Mouse (Mus musculus) stomach, embryonic 16.5 days (tissue): ENCODE data around the gene Mpp6. TPM values are rescaled to one million over a fixed set of nuclear protein-coding genes. Genes with fewer than 3 reads are reported as not detected.

Experiments
- ATAC-seq: fragments of 200-750 bp; cut with Nextera tagmentation; 2 replicates; pipeline ENCODE4 v1.8.0; 2017; ENCODE audit warnings: moderate number of reproducible peaks, moderate TSS enrichment; ENCODE audit not compliant: insufficient read depth, low FRiP score
- H3K27ac ChIP-seq: fragments of 300-500 bp; sonication (generic); 2 replicates; pipeline ENCODE4 v1.5.1; 2014; ENCODE audit warnings: low read length
- H3K27me3 ChIP-seq: fragments of 300-500 bp; sonication (generic); 2 replicates; pipeline ENCODE4 v1.6.1; 2014; ENCODE audit warnings: low read length, control low read depth, mixed read lengths; ENCODE audit not compliant: control insufficient read depth, insufficient read depth
- H3K36me3 ChIP-seq: fragments of 300-500 bp; sonication (generic); 2 replicates; pipeline ENCODE4 v1.6.1; 2014; ENCODE audit warnings: low read length; ENCODE audit not compliant: control insufficient read depth, insufficient read depth
- H3K4me1 ChIP-seq: fragments of 300-500 bp; sonication (generic); 2 replicates; pipeline ENCODE4 v1.6.1; 2014; ENCODE audit warnings: low read length, control low read depth, mixed read lengths; ENCODE audit not compliant: control insufficient read depth, insufficient read depth
- H3K4me2 ChIP-seq: fragments of 300-500 bp; sonication (generic); 2 replicates; pipeline ENCODE4 v1.6.1; 2014; ENCODE audit warnings: low read depth, low read length, mixed read lengths
- H3K4me3 ChIP-seq: fragments of 300-500 bp; sonication (generic); replicated peaks from 2 replicates; pipeline ENCODE4 v1.5.1; 2014; ENCODE audit warnings: mild to moderate bottlenecking, low read length
- H3K9ac ChIP-seq: fragments of 300-500 bp; sonication (generic); 2 replicates; pipeline ENCODE4 v1.6.1; 2014; ENCODE audit warnings: low read length
- H3K9me3 ChIP-seq: fragments of 300-500 bp; sonication (generic); replicated peaks from 2 replicates; pipeline ENCODE4 v1.6.1; 2016; ENCODE audit warnings: low read length, control low read depth; ENCODE audit not compliant: control insufficient read depth
- WGBS: fragments of 180-500 bp; shearing (Covaris S2); extraction: QIAGEN DNeasy Blood & Tissue Kit; methylation state at CpG from one replicate; pipeline ENCODE4 v1.1.7; 2014; 5-methylcytosine and 5-hydroxymethylcytosine counted together
- polyA plus RNA-seq: library from polyadenylated mRNA; unstranded; fragments of >200 nt; fragmentation: Nextera tagmentation; extraction: Ambion mirVana; gene quantifications from 2 replicates; pipeline ENCODE4 v1.2.1, GENCODE M21; 2015

Gene Mpp6
- polyA plus RNA-seq, 1 experiment from 2014 or later, result 40.6 TPM

DNA sequence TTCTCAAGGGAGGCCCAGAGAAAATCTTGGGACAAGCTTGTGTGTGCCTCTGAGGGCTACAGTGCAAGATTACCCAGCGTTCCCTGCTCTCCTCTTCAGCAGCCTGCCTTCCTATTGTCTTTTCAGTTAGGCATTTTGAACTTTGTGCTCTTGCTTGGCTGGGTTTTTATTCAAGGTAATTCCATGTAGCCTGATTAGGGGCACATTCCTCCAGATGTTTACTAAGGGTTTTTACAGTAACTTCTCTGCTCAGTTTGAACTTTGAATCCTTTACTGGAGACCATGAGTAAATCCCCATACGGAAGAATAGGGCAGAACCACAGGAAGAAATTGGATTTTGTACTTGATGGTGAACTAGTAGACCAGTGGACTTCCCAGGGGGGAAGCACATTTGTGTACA, 16.3 kb downstream of the Mpp6 start:
- Histone ChIP-seq H3K27ac (no peak overlapping the region), H3K36me3 (no peaks in the 10 kb centered on the region), H3K4me1 (no peaks in the 10 kb centered on the region), H3K27me3 (no peaks in the 10 kb centered on the region), H3K9ac (no peak overlapping the region), H3K4me2 (no peak overlapping the region), H3K9me3 (no peaks in the 10 kb centered on the region), H3K4me3 (no peak overlapping the region)
- ATAC-seq, result no peak
- WGBS, result 76% methylated on average over 2 of the region's 2 CpGs

DNA sequence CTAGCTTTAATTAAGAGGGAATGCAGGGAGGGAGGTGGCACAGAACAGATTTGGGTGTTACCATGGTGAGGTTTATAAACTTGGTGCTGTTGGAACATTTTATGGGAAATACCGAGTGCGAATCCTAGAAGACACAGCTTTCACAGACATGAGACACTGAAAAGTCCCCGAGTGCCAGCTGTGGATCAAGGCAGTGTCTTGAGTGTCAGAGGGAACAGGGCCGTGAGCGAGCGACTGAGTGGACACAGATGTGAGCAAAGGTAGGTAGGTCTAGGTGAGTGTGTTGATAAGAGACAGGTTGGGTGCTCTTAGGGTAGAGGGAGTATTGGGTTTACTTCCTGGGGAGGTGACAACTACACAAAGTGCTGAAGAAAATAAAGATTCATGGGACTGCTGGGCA, 17.5 kb downstream of the Mpp6 start:
- H3K4me1 ChIP-seq, result no peaks in the 10 kb centered on the region
- H3K9ac ChIP-seq, result no peak overlapping the region
- no peaks in the 10 kb centered on the region for H3K27me3 ChIP-seq
- ATAC-seq, result no peak
- no peaks in the 10 kb centered on the region for H3K9me3 ChIP-seq
- H3K4me2 ChIP-seq, result no peak overlapping the region
- no peak overlapping the region for H3K27ac ChIP-seq
- 94% methylated on average over 6 of the region's 6 CpGs for WGBS
- H3K36me3 ChIP-seq, result no peaks in the 10 kb centered on the region
- H3K4me3 ChIP-seq, result no peak overlapping the region

DNA sequence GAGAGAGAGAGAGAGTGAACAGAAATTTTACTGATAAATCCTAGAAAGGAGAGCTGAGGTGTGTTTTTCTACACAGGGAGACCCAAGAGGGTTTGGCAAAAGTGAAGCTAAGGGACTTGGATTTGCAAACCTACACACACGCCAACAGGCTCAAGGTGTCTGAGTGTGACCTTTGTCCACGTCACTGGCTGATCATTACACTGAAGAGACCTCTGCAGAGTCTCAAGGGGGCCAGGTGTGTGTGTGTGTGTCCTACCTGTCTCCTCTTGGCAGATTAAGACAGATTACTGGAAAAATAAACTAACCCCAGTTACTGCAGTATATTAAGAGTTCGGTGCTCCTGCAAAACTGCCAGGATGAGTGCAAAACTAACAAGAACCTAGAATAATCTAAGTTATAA, 27.6 kb downstream of the Mpp6 start:
- 61% methylated on average over 3 of the region's 3 CpGs for WGBS
- Histone ChIP-seq H3K4me1 (no peaks in the 10 kb centered on the region), H3K9me3 (no peaks in the 10 kb centered on the region), H3K27ac (no peak overlapping the region), H3K27me3 (no peaks in the 10 kb centered on the region), H3K9ac (no peak overlapping the region), H3K36me3 (no peaks in the 10 kb centered on the region), H3K4me3 (no peak overlapping the region), H3K4me2 (no peak overlapping the region)
- ATAC-seq, result no peak

DNA sequence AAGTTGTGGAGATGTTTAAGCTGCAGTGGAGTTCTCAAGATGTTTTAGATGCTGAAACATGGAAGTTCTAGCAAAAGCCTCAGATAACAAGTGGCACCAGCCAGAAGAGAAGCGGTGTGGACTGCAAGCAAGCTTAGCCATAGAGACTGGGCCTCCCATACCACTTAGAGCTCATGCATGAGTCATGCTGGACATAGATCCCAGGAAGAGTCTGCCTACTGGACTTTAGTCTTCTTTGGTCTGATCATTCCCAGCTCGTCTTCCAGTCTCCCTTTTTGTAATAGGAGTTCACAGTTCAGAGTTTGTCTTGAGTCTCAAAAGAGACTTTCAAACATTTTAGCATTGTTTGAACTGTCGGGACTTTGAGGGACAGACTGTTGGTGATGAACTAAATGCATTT, 29.5 kb downstream of the Mpp6 start:
- no peak overlapping the region for H3K4me2 ChIP-seq
- no peak for ATAC-seq
- H3K27ac ChIP-seq, result no peak overlapping the region
- H3K4me3 ChIP-seq, result no peak overlapping the region
- no peak overlapping the region for H3K9ac ChIP-seq
- H3K9me3 ChIP-seq, result no peaks in the 10 kb centered on the region
- H3K27me3 ChIP-seq, result no peaks in the 10 kb centered on the region
- H3K4me1 ChIP-seq, result no peaks in the 10 kb centered on the region
- H3K36me3 ChIP-seq, result no peaks in the 10 kb centered on the region
- WGBS, result 74% methylated on average over 3 of the region's 3 CpGs

DNA sequence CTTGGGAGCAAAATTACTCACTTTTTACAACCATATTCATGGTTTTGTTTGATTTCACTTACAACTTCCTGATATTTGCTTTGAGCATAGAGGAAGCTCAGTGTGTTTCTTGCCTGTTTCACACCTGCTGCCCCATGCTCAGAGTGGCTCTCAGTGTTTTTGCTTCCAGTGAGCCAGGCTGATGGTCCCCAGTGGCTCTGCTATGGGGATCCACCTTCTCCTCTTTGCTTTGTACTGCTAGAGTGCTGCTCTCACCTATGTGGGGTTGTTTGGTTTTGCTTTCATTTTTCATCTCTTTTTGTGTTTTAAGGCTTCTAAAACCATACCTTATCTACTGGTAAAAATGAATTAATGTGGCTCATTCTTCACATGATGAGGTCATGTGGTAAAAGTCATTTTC, 36.1 kb downstream of the Mpp6 start:
- no peak overlapping the region for H3K9ac ChIP-seq
- no peak overlapping the region for H3K27ac ChIP-seq
- H3K4me3 ChIP-seq, result no peak overlapping the region
- no peaks in the 10 kb centered on the region for H3K27me3 ChIP-seq
- no peak overlapping the region for H3K4me2 ChIP-seq
- no peaks in the 10 kb centered on the region for H3K4me1 ChIP-seq
- H3K9me3 ChIP-seq, result no peaks in the 10 kb centered on the region
- no peak for ATAC-seq
- no peaks in the 10 kb centered on the region for H3K36me3 ChIP-seq

DNA sequence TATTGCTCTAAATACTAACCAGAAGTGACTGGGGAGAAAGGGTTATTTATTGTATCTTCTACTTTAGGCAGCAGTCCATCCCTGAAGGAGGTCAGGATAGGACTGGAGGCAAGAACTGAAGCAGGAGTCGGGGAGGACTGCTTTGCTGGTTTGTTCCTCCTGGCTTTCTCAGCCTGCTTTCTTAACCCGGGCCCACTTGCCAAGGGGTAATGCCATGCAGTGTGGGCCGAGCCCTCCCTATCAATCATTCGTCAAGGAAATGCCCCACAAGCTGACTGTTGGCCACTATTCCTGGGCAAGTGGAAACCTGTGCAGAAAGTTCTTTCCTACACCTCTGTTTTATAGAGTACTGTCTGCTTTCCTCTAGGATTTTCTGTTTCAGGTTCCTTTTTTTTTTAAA, 39.3 kb downstream of the Mpp6 start:
- 83% methylated on average over 4 of the region's 4 CpGs for WGBS

DNA sequence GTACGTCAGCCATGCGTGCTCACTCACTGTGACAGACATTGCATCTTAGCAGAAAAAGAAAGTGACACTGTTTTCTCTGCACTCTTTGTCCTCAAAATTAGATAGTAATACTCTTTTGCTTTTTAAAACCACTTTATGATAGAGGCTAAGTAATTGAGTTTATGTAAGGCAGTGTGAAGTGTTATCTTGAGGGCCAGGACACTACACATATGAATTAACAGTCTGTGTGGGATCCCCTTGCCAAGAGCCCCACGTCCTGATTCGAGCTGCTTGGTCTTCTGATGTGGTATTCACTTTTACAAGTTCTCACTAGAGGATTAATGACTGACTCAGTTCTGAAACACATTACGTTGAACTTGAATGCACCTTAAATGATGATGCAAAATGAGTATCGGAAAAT, 49.8 kb downstream of the Mpp6 start:
- Histone ChIP-seq H3K27ac (no peak overlapping the region), H3K36me3 (0 out of 2 replicates have a peak, but pooled peaks cover 3% of the 10 kb centered on the region), H3K4me1 (no peaks in the 10 kb centered on the region), H3K4me3 (no peak overlapping the region), H3K9me3 (no peaks in the 10 kb centered on the region), H3K9ac (no peak overlapping the region), H3K4me2 (no peak overlapping the region), H3K27me3 (no peaks in the 10 kb centered on the region)
- ATAC-seq, result no peak
- WGBS, result 89% methylated on average over 6 of the region's 6 CpGs

More for the DNA sequence above, 39.3 kb downstream of the Mpp6 start:
- Histone ChIP-seq H3K4me2 (no peak overlapping the region), H3K27ac (no peak overlapping the region), H3K27me3 (no peaks in the 10 kb centered on the region), H3K4me1 (no peaks in the 10 kb centered on the region), H3K4me3 (no peak overlapping the region), H3K9me3 (no peaks in the 10 kb centered on the region), H3K36me3 (no peaks in the 10 kb centered on the region), H3K9ac (no peak overlapping the region)
- no peak for ATAC-seq

DNA sequence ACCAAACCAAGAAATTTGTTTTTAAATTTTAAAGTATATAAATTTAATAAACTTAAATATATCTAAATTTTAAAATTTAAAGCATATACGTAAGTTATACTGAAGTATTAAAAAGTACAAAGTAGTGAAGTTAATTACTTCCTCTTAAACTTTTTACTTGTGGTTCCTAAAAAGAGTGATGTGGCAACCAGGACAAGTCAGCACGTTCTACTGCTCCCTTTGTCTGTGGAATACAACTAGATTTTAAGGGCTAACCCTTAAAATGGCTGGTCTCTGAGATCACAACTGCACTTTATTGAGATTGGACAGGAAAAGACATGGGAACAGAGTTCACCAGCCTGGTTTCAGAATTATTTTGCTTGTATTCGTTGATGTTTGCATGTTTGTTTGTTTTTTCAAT, 53.0 kb downstream of the Mpp6 start:
- no peaks in the 10 kb centered on the region for H3K4me1 ChIP-seq
- H3K9me3 ChIP-seq, result no peaks in the 10 kb centered on the region
- H3K9ac ChIP-seq, result no peak overlapping the region
- 81% methylated on average over 3 of the region's 3 CpGs for WGBS
- H3K27ac ChIP-seq, result no peak overlapping the region
- ATAC-seq, result no peak
- H3K4me3 ChIP-seq, result no peak overlapping the region
- 0 out of 2 replicates have a peak, but pooled peaks cover 3% of the 10 kb centered on the region for H3K36me3 ChIP-seq
- no peak overlapping the region for H3K4me2 ChIP-seq
- no peaks in the 10 kb centered on the region for H3K27me3 ChIP-seq

DNA sequence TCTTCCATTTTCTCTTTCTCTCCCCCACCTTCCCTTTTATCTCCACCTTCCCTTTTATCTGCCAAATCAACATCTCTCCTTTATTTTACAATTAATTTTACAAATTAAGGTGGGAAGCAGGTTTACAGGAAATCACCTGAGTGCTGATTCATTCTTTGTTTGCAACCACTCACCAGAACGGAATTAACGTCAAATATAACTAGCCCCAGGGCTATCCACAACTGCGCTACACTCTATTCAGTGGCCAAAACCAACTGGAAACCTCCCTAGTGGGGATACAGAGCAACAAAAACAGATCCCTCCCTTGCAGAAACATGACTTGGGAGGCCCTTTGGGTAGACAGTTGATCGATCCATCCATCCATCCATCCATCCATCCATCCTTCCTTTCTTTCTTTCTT, 58.8 kb downstream of the Mpp6 start:
- ATAC-seq, result no peak
- Histone ChIP-seq H3K4me2 (no peak overlapping the region), H3K4me3 (no peak overlapping the region), H3K4me1 (no peaks in the 10 kb centered on the region), H3K27me3 (no peaks in the 10 kb centered on the region), H3K27ac (no peak overlapping the region), H3K9ac (no peak overlapping the region), H3K36me3 (no peaks in the 10 kb centered on the region), H3K9me3 (no peaks in the 10 kb centered on the region)
- WGBS, result 94% methylated on average over 4 of the region's 4 CpGs

DNA sequence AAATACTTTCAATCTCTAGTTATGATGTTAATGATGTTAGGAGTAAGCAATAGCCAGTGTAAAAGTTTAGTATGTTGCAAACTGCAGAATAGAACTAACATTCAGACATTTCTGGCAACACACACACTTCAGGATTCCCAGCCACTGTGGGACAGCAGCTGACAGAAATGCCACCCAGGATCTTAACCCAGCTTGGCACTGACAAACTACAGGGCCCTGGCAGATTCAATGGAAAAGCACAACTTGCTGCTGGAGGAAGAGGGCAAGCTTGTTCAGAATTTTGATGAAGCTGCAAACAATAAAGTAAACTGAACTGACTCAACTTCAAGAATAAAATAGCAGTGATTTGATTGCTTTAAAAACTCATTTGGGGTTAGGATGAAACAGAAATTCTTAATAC, 59.7 kb downstream of the Mpp6 start:
- Histone ChIP-seq H3K4me2 (no peak overlapping the region), H3K27ac (no peak overlapping the region), H3K9ac (no peak overlapping the region), H3K36me3 (no peaks in the 10 kb centered on the region), H3K9me3 (no peaks in the 10 kb centered on the region), H3K4me3 (no peak overlapping the region), H3K4me1 (no peaks in the 10 kb centered on the region), H3K27me3 (no peaks in the 10 kb centered on the region)
- ATAC-seq, result no peak
